Mouse (Mus musculus) forebrain, embryonic 14.5 days (tissue): ENCODE measurements around the gene 1700030K09Rik. TPM values are rescaled to one million over a fixed set of nuclear protein-coding genes. Genes with fewer than 3 reads are reported as not detected.
A peak's percentile ranks its signal among the peaks of the same experiment; 100 is the strongest.

Experiments used
- ATAC-seq: fragments of 200-750 bp; cut with Nextera tagmentation; 2 replicates; pipeline ENCODE4 v1.8.0; 2017; ENCODE audit warnings: mild to moderate bottlenecking, moderate library complexity
- DNase-seq: peaks from one replicate; pipeline ENCODE4 v3.0.0-alpha.2; 2015; ENCODE audit warnings: low spot score
- H3K27ac ChIP-seq: fragments of 300-500 bp; sonication (generic); 2 replicates; pipeline ENCODE4 v1.5.1; 2014; ENCODE audit warnings: low read depth, mild to moderate bottlenecking, control low read depth, low read length, moderate library complexity
- H3K27me3 ChIP-seq: fragments of 300-500 bp; sonication (generic); replicated peaks from 2 replicates; pipeline ENCODE4 v1.6.1; 2014; ENCODE audit warnings: low read length, control low read depth, mixed read lengths; ENCODE audit not compliant: control insufficient read depth, insufficient read depth
- H3K36me3 ChIP-seq: fragments of 300-500 bp; sonication (generic); 2 replicates; pipeline ENCODE4 v1.6.1; 2014; ENCODE audit warnings: low read length, control low read depth; ENCODE audit not compliant: control insufficient read depth, insufficient read depth
- H3K4me1 ChIP-seq: fragments of 300-500 bp; sonication (generic); 2 replicates; pipeline ENCODE4 v1.6.1; 2014; ENCODE audit warnings: antibody characterized with exemption, low read length, control low read depth; ENCODE audit not compliant: control insufficient read depth, insufficient read depth
- H3K4me2 ChIP-seq: fragments of 300-500 bp; sonication (generic); 2 replicates; pipeline ENCODE4 v1.6.1; 2014; ENCODE audit warnings: mild to moderate bottlenecking, control low read depth, low read length
- H3K4me3 ChIP-seq: fragments of 300-500 bp; sonication (generic); 2 replicates; pipeline ENCODE4 v1.5.1; 2014; ENCODE audit warnings: low read depth, low read length, control low read depth
- H3K9ac ChIP-seq: fragments of 300-500 bp; sonication (generic); 2 replicates; pipeline ENCODE4 v1.6.1; 2014; ENCODE audit warnings: mild to moderate bottlenecking, low read length, control low read depth, moderate library complexity
- H3K9me3 ChIP-seq: fragments of 300-500 bp; sonication (generic); replicated peaks from 2 replicates; pipeline ENCODE4 v1.6.1; 2016; ENCODE audit warnings: low read length, control low read depth, mixed read lengths; ENCODE audit not compliant: control insufficient read depth
- WGBS: fragments of 180-500 bp; shearing (Covaris S2); extraction: QIAGEN DNeasy Blood & Tissue Kit; methylation state at CpG from one replicate; pipeline ENCODE4 v1.1.7; 2014; 5-methylcytosine and 5-hydroxymethylcytosine counted together
- polyA plus RNA-seq: library from polyadenylated mRNA; unstranded; fragments of >200 nt; fragmentation: Nextera tagmentation; extraction: Ambion mirVana; gene quantifications from 2 replicates; pipeline ENCODE4 v1.2.1, GENCODE M21; 2014

1700030K09Rik gene
- polyA plus RNA-seq, 1 experiment from 2014 or later, result 14.8 TPM

- Histone ChIP-seq H3K4me2 (no peak overlapping the region), H3K4me1 (peaks cover 4% of the 10 kb centered on the region), H3K36me3 (peaks cover 78% of the 10 kb centered on the region), H3K4me3 (no peak overlapping the region), H3K27ac (no peak overlapping the region), H3K9me3 (no peaks in the 10 kb centered on the region), H3K27me3 (no peaks in the 10 kb centered on the region), H3K9ac (no peak overlapping the region)
- no peak for DNase-seq
- ATAC-seq, result no peak
- WGBS, result 90% methylated on average over 7 of the region's 7 CpGs
Measured at GRCm38 (mm10) chr8:72470684-72471083, 27.0 kb downstream of the 1700030K09Rik start.

GRCm38 (mm10) chr8:72474826-72475546, 31.3 kb downstream of the 1700030K09Rik start, which contains the start of gene Cherp:
Gene Cherp (minus strand): TSS chr8:72475226.
- H3K4me2 ChIP-seq, result peak within 1 kb of the TSS; percentile 94
- H3K4me1 ChIP-seq, result peaks cover 10% of the 10 kb centered on the region
- H3K27me3 ChIP-seq, result no peaks in the 10 kb centered on the region
- H3K4me3 ChIP-seq, result peak within 1 kb of the TSS; percentile 92
- DNase-seq (peak; percentile 99), ATAC-seq (peak; percentile 98)
- peak within 1 kb of the TSS; percentile 80 for H3K27ac ChIP-seq
- no peaks in the 10 kb centered on the region for H3K9me3 ChIP-seq
- peak within 1 kb of the TSS; percentile 83 for H3K9ac ChIP-seq
- peaks cover 38% of the 10 kb centered on the region for H3K36me3 ChIP-seq
- WGBS, result under 1% methylated on average over 79 of the region's 80 CpGs

- no peaks in the 10 kb centered on the region for H3K27me3 ChIP-seq
- no peaks in the 10 kb centered on the region for H3K9me3 ChIP-seq
- ATAC-seq (no peak), DNase-seq (no peak)
- no peaks in the 10 kb centered on the region for H3K4me1 ChIP-seq
- no peak overlapping the region for H3K4me2 ChIP-seq
- H3K9ac ChIP-seq, result no peak overlapping the region
- H3K36me3 ChIP-seq, result peaks cover 59% of the 10 kb centered on the region
- WGBS, result 79% methylated on average over 6 of the region's 6 CpGs
- H3K4me3 ChIP-seq, result no peak overlapping the region
- H3K27ac ChIP-seq, result no peak overlapping the region
Measured at GRCm38 (mm10) chr8:72485456-72486199, 41.9 kb downstream of the 1700030K09Rik start.

- Histone ChIP-seq H3K36me3 (peaks cover 54% of the 10 kb centered on the region), H3K27me3 (no peaks in the 10 kb centered on the region), H3K9me3 (no peaks in the 10 kb centered on the region), H3K4me2 (no peak overlapping the region), H3K4me1 (peaks cover 9% of the 10 kb centered on the region), H3K9ac (no peak overlapping the region), H3K27ac (no peak overlapping the region), H3K4me3 (no peak overlapping the region)
- ATAC-seq, result no peak
- DNase-seq, result no peak
Measured at GRCm38 (mm10) chr8:72487014-72487413, 43.3 kb downstream of the 1700030K09Rik start.

- H3K4me3 ChIP-seq, result peak overlapping the region; percentile 87; the same call in 1 of the 2 replicates
- H3K9ac ChIP-seq, result peak overlapping the region; percentile 79
Measured at GRCm38 (mm10) chr8:72491017-72491416, 47.3 kb downstream of the 1700030K09Rik start.

GRCm38 (mm10) chr8:72491680-72492621, 48.3 kb downstream of the 1700030K09Rik start, which contains the start of gene Slc35e1:
Gene Slc35e1 (minus strand): TSS chr8:72492614.
- H3K9ac ChIP-seq, result peak within 1 kb of the TSS; percentile 79
- under 1% methylated on average over 81 of the region's 98 CpGs for WGBS

More at GRCm38 (mm10) chr8:72491017-72491416, 47.3 kb downstream of the 1700030K09Rik start:
- ATAC-seq, result no peak
- no peaks in the 10 kb centered on the region for H3K9me3 ChIP-seq
- no peaks in the 10 kb centered on the region for H3K27me3 ChIP-seq
- peak overlapping the region; percentile 93; the same call in 1 of the 2 replicates for H3K4me2 ChIP-seq
- H3K36me3 ChIP-seq, result peaks cover 46% of the 10 kb centered on the region
- no peak overlapping the region for H3K27ac ChIP-seq
- WGBS, result 74% methylated on average over 2 of the region's 2 CpGs
- peaks cover 19% of the 10 kb centered on the region for H3K4me1 ChIP-seq
- DNase-seq, result no peak

GRCm38 (mm10) chr8:72492622-72493081, 49.0 kb downstream of the 1700030K09Rik start:
- peak; percentile 99 for DNase-seq
- ATAC-seq, result peak; percentile 98
- peaks cover 36% of the 10 kb centered on the region for H3K36me3 ChIP-seq
- H3K4me3 ChIP-seq, result peak overlapping the region; percentile 87
- peaks cover 19% of the 10 kb centered on the region for H3K4me1 ChIP-seq
- H3K4me2 ChIP-seq, result peak overlapping the region; percentile 93
- H3K9ac ChIP-seq, result peak overlapping the region; percentile 79
- H3K27me3 ChIP-seq, result no peaks in the 10 kb centered on the region
- peak overlapping the region; percentile 72 for H3K27ac ChIP-seq
- under 1% methylated on average over 38 of the region's 56 CpGs for WGBS
- no peaks in the 10 kb centered on the region for H3K9me3 ChIP-seq

More at GRCm38 (mm10) chr8:72491680-72492621, 48.3 kb downstream of the 1700030K09Rik start, which contains the start of gene Slc35e1:
- H3K27ac ChIP-seq, result peak within 1 kb of the TSS; percentile 72
- peak within 1 kb of the TSS; percentile 93 for H3K4me2 ChIP-seq
- no peak for DNase-seq
- peak; percentile 62; the same call in 1 of the 2 replicates for ATAC-seq
- H3K9me3 ChIP-seq, result no peaks in the 10 kb centered on the region
- peak within 1 kb of the TSS; percentile 87 for H3K4me3 ChIP-seq
- peaks cover 19% of the 10 kb centered on the region for H3K4me1 ChIP-seq
- peaks cover 43% of the 10 kb centered on the region for H3K36me3 ChIP-seq
- no peaks in the 10 kb centered on the region for H3K27me3 ChIP-seq

GRCm38 (mm10) chr8:72493381-72493780, 49.7 kb downstream of the 1700030K09Rik start:
- H3K27me3 ChIP-seq, result no peaks in the 10 kb centered on the region
- peak overlapping the region; percentile 87 for H3K4me3 ChIP-seq
- 12% methylated on average over 8 of the region's 8 CpGs for WGBS
- no peak for ATAC-seq
- peak overlapping the region; percentile 86 for H3K4me2 ChIP-seq
- peaks cover 19% of the 10 kb centered on the region for H3K4me1 ChIP-seq
- H3K9me3 ChIP-seq, result no peaks in the 10 kb centered on the region
- peak overlapping the region; percentile 72 for H3K27ac ChIP-seq
- peak overlapping the region; percentile 75 for H3K9ac ChIP-seq
- DNase-seq, result no peak
- H3K36me3 ChIP-seq, result peaks cover 30% of the 10 kb centered on the region
